8 mouse cellular contexts compared by ENCODE assay signal in the genomic region with DNA sequence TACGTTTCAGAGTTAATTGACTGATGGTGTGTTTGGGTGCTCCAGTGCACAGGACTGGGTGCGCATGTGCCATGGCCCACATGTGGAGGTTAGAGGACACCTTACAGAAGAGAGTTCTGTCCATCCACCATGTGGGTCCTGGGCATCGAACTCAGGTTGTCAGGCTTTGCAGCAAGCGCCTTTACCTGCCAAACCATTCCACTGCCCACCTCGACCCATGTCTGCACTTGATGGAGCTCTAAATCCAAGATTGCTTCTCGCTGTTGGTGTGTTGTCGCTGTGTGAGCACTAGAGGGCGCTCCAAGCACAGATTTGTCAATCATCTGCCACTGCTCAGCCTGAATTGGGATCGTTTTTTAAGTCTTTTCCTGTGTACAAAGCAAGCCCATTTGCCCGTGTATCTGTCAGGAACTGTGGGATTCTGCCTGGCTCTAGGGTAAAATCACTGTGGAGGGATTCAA. TPM values are rescaled to one million over a fixed set of nuclear protein-coding genes. Genes with fewer than 3 reads are reported as not detected.
DNase-seq lines count a peak whose midpoint lies in the region.

No protein-coding gene starts in this region.

- DNase-seq in R1 (ENCODE audit: low read depth, low spot score) = peak; percentile 83
- peak; percentile 81 for DNase-seq in cerebellum, adult 8-10 months
- DNase-seq in frontal cortex, postnatal 14 days (ENCODE audit: low spot score in 2 of 2) = peak; percentile 43 to 76
- peak; percentile 57 for DNase-seq in hindlimb bud, embryonic 11.5 days (ENCODE audit: extremely low spot score, low read depth, low spot score)
- DNase-seq in left cerebral cortex, adult 18-20 months (ENCODE audit: low spot score in 2 of 2) = peak; percentile 73 to 82
- peak; percentile 80 for DNase-seq in mesoderm, embryonic 11.5 days (ENCODE audit: low read depth, low spot score)
- peak; percentile 48 for DNase-seq in right cerebral cortex, postnatal 25 days
- DNase-seq in urinary bladder, postnatal 36 days (ENCODE audit: low spot score in 2 of 2) = peak; percentile 45 to 67

RNA-seq across cellular contexts. Expression of a gene that starts 14.1 kb away (rescaled TPM):
- total RNA-seq in left cerebral cortex, adult 18-20 months (2021) = not detected

Comparison
In these comparisons a context has a peak if more than half of its experiments do, and no peak if none do; other contexts are left out.
1. Peak in every context shown above with its lines: DNase-seq.